Mouse (Mus musculus): ENCODE data around the gene Plcxd2. TPM values are rescaled to one million over a fixed set of nuclear protein-coding genes. Genes with fewer than 3 reads are reported as not detected.

The Plcxd2 gene
- polyA plus RNA-seq, 1 experiment from 2014 or later = 6.6 TPM

- Histone ChIP-seq H3K4me2 (ENCODE audit: low read depth, low read length) (peak overlapping the region; percentile 64), H3K9ac (replicated peaks) (0 out of 2 replicates have a peak overlapping the region, but pooled peaks have one; percentile 0), H3K9me3 (ENCODE audit: low read length) (no peaks in the 10 kb centered on the region), H3K4me3 (ENCODE audit: low read depth, low read length) (peak overlapping the region; percentile 42; the same call in 1 of the 2 replicates), H3K27me3 (ENCODE audit: insufficient read depth, low read length) (no peaks in the 10 kb centered on the region), H3K27ac (ENCODE audit: low read depth) (peak overlapping the region; percentile 68), H3K36me3 (replicated peaks; ENCODE audit: insufficient read depth, low read length) (no peaks in the 10 kb centered on the region), H3K4me1 (ENCODE audit: insufficient read depth) (no peaks in the 10 kb centered on the region)
- DNase-seq (no peak), ATAC-seq (peak; percentile 71)
- WGBS (ENCODE audit: insufficient replicate concordance) = 26% methylated on average over 2 of the region's 2 CpGs
- no peak for TF ChIP-seq EP300 (IDR thresholded peaks at IDR 0.05; ENCODE audit: low read depth)
- no peak for TF ChIP-seq CTCF (IDR thresholded peaks at IDR 0.05; ENCODE audit: low read depth)
Measured at GRCm38 (mm10) chr16:45952035-45952434, 58.0 kb downstream of the Plcxd2 start.

GRCm38 (mm10) chr16:45946335-45946734, 63.7 kb downstream of the Plcxd2 start:
- ATAC-seq (no peak), DNase-seq (no peak)
- no peaks in the 10 kb centered on the region for H3K9me3 ChIP-seq (ENCODE audit: low read length)
- no peaks in the 10 kb centered on the region for H3K4me1 ChIP-seq (ENCODE audit: insufficient read depth)
- TF ChIP-seq EP300 (IDR thresholded peaks at IDR 0.05; ENCODE audit: low read depth) = no peak
- TF ChIP-seq CTCF (IDR thresholded peaks at IDR 0.05; ENCODE audit: low read depth) = no peak
- peak overlapping the region; percentile 50 for H3K4me2 ChIP-seq (ENCODE audit: low read depth, low read length)
- no peak overlapping the region for H3K9ac ChIP-seq (replicated peaks)
- H3K36me3 ChIP-seq (replicated peaks; ENCODE audit: insufficient read depth, low read length) = no peaks in the 10 kb centered on the region
- no peak overlapping the region for H3K4me3 ChIP-seq (ENCODE audit: low read depth, low read length)
- 77% methylated on average over 2 of the region's 2 CpGs for WGBS (ENCODE audit: insufficient replicate concordance)
- H3K27me3 ChIP-seq (ENCODE audit: insufficient read depth, low read length) = no peaks in the 10 kb centered on the region
- peak overlapping the region; percentile 16 for H3K27ac ChIP-seq (ENCODE audit: low read depth)

GRCm38 (mm10) chr16:45945649-45946048, 64.4 kb downstream of the Plcxd2 start:
- Histone ChIP-seq H3K9ac (replicated peaks) (no peak overlapping the region), H3K4me2 (ENCODE audit: low read depth, low read length) (peak overlapping the region; percentile 50), H3K4me3 (ENCODE audit: low read depth, low read length) (0 out of 2 replicates have a peak overlapping the region, but pooled peaks have one; percentile 3), H3K27ac (ENCODE audit: low read depth) (peak overlapping the region; percentile 16), H3K4me1 (ENCODE audit: insufficient read depth) (no peaks in the 10 kb centered on the region), H3K27me3 (ENCODE audit: insufficient read depth, low read length) (no peaks in the 10 kb centered on the region), H3K9me3 (ENCODE audit: low read length) (no peaks in the 10 kb centered on the region), H3K36me3 (replicated peaks; ENCODE audit: insufficient read depth, low read length) (no peaks in the 10 kb centered on the region)
- TF ChIP-seq EP300 (IDR thresholded peaks at IDR 0.05; ENCODE audit: low read depth) (no peak), CTCF (IDR thresholded peaks at IDR 0.05; ENCODE audit: low read depth) (no peak)
- WGBS (ENCODE audit: insufficient replicate concordance) = 78% methylated on average over 5 of the region's 5 CpGs
- DNase-seq (no peak), ATAC-seq (peak; percentile 24)

- Histone ChIP-seq H3K36me3 (replicated peaks; ENCODE audit: insufficient read depth, low read length) (no peaks in the 10 kb centered on the region), H3K9ac (replicated peaks) (no peak overlapping the region), H3K27me3 (ENCODE audit: insufficient read depth, low read length) (no peaks in the 10 kb centered on the region), H3K9me3 (ENCODE audit: low read length) (no peaks in the 10 kb centered on the region), H3K4me1 (ENCODE audit: insufficient read depth) (no peaks in the 10 kb centered on the region), H3K4me2 (ENCODE audit: low read depth, low read length) (peak overlapping the region; percentile 50), H3K4me3 (ENCODE audit: low read depth, low read length) (0 out of 2 replicates have a peak overlapping the region, but pooled peaks have one; percentile 7), H3K27ac (ENCODE audit: low read depth) (peak overlapping the region; percentile 74)
- TF ChIP-seq EP300 (IDR thresholded peaks at IDR 0.05; ENCODE audit: low read depth) (no peak), CTCF (IDR thresholded peaks at IDR 0.05; ENCODE audit: low read depth) (no peak)
- ATAC-seq (peak; percentile 99), DNase-seq (peak; percentile 67)
- WGBS (ENCODE audit: insufficient replicate concordance) = 46% methylated on average over 11 of the region's 11 CpGs
Measured at GRCm38 (mm10) chr16:45945174-45945631, 64.8 kb downstream of the Plcxd2 start.

GRCm38 (mm10) chr16:45942169-45942891, 67.7 kb downstream of the Plcxd2 start:
- no peak overlapping the region for H3K27ac ChIP-seq (ENCODE audit: low read depth)
- H3K36me3 ChIP-seq (replicated peaks; ENCODE audit: insufficient read depth, low read length) = no peaks in the 10 kb centered on the region
- TF ChIP-seq CTCF (IDR thresholded peaks at IDR 0.05; ENCODE audit: low read depth) = no peak
- no peak for TF ChIP-seq EP300 (IDR thresholded peaks at IDR 0.05; ENCODE audit: low read depth)
- DNase-seq = no peak
- H3K4me2 ChIP-seq (ENCODE audit: low read depth, low read length) = no peak overlapping the region
- WGBS (ENCODE audit: insufficient replicate concordance) = 56% methylated on average over 8 of the region's 8 CpGs
- no peak overlapping the region for H3K9ac ChIP-seq (replicated peaks)
- no peaks in the 10 kb centered on the region for H3K4me1 ChIP-seq (ENCODE audit: insufficient read depth)
- H3K27me3 ChIP-seq (ENCODE audit: insufficient read depth, low read length) = no peaks in the 10 kb centered on the region
- no peak overlapping the region for H3K4me3 ChIP-seq (ENCODE audit: low read depth, low read length)
- ATAC-seq = no peak
- peaks cover 7% of the 10 kb centered on the region; the same call in 1 of the 2 replicates for H3K9me3 ChIP-seq (ENCODE audit: low read length)

GRCm38 (mm10) chr16:45940701-45941100, 69.3 kb downstream of the Plcxd2 start:
- no peak overlapping the region for H3K4me2 ChIP-seq (ENCODE audit: low read depth, low read length)
- TF ChIP-seq CTCF (IDR thresholded peaks at IDR 0.05; ENCODE audit: low read depth) (no peak), EP300 (IDR thresholded peaks at IDR 0.05; ENCODE audit: low read depth) (no peak)

More at GRCm38 (mm10) chr16:45940701-45941100, 69.3 kb downstream of the Plcxd2 start:
- WGBS (ENCODE audit: insufficient replicate concordance) = 78% methylated on average over 2 of the region's 2 CpGs
- H3K4me3 ChIP-seq (ENCODE audit: low read depth, low read length) = no peak overlapping the region
- no peaks in the 10 kb centered on the region for H3K36me3 ChIP-seq (replicated peaks; ENCODE audit: insufficient read depth, low read length)
- no peak for DNase-seq
- no peaks in the 10 kb centered on the region for H3K27me3 ChIP-seq (ENCODE audit: insufficient read depth, low read length)
- H3K9ac ChIP-seq (replicated peaks) = no peak overlapping the region
- H3K27ac ChIP-seq (ENCODE audit: low read depth) = no peak overlapping the region
- no peaks in the 10 kb centered on the region for H3K4me1 ChIP-seq (ENCODE audit: insufficient read depth)
- no peak for ATAC-seq
- H3K9me3 ChIP-seq (ENCODE audit: low read length) = peaks cover 7% of the 10 kb centered on the region; the same call in 1 of the 2 replicates

Measured in liver, postnatal 0 days (tissue).